Mouse (Mus musculus): Measurements from ENCODE around the gene Olfr743. TPM values are rescaled to one million over a fixed set of nuclear protein-coding genes. Genes with fewer than 3 reads are reported as not detected.

Olfr743 gene
- polyA plus RNA-seq (2017; shearing (Covaris generic)): not detected

GRCm38 (mm10) chr14:50521539-50521938 lies at the start of gene Olfr743:
Olfr743 (plus strand) TSS chr14:50521839.

GRCm38 (mm10) chr14:50472438-50472837 lies 49.2 kb upstream of the Olfr743 start, which contains the start of gene Olfr741:
Olfr741 (plus strand) TSS chr14:50472738.

GRCm38 (mm10) chr14:50503300-50503699 lies 18.3 kb upstream of the Olfr743 start, which contains the start of gene Olfr742:
Olfr742 (plus strand) TSS chr14:50503600.

Other genes with a start within 250 kb of the Olfr743 start
- gene Olfr732, start 237.6 kb upstream of the Olfr743 start, polyA plus RNA-seq (2017; shearing (Covaris generic)): not detected
- gene Olfr733, start 220.3 kb upstream of the Olfr743 start, polyA plus RNA-seq (2017; shearing (Covaris generic)): 0.06 TPM
- not detected for gene Olfr734, start 195.1 kb upstream of the Olfr743 start, polyA plus RNA-seq (2017; shearing (Covaris generic))
- gene Olfr735, start 173.0 kb upstream of the Olfr743 start, polyA plus RNA-seq (2017; shearing (Covaris generic)): not detected
- not detected for gene Tlr11, start 163.9 kb upstream of the Olfr743 start, polyA plus RNA-seq (2017; shearing (Covaris generic))
- not detected for gene Olfr736, start 140.7 kb upstream of the Olfr743 start, polyA plus RNA-seq (2017; shearing (Covaris generic))
- gene Olfr738, start 114.3 kb upstream of the Olfr743 start, polyA plus RNA-seq (2017; shearing (Covaris generic)): not detected
- not detected for gene Olfr739, start 103.2 kb upstream of the Olfr743 start, polyA plus RNA-seq (2017; shearing (Covaris generic))
- not detected for gene Olfr740, start 76.3 kb upstream of the Olfr743 start, polyA plus RNA-seq (2017; shearing (Covaris generic))
- 0.16 TPM for gene Olfr741, start 49.1 kb upstream of the Olfr743 start, polyA plus RNA-seq (2017; shearing (Covaris generic))
- not detected for gene Olfr742, start 18.2 kb upstream of the Olfr743 start, polyA plus RNA-seq (2017; shearing (Covaris generic))
- not detected for gene Olfr744, start 93.0 kb downstream of the Olfr743 start, polyA plus RNA-seq (2017; shearing (Covaris generic))
- not detected for gene Olfr745, start 117.5 kb downstream of the Olfr743 start, polyA plus RNA-seq (2017; shearing (Covaris generic))
- gene Olfr746, start 125.2 kb downstream of the Olfr743 start, polyA plus RNA-seq (2017; shearing (Covaris generic)): not detected
- not detected for gene Olfr747, start 171.4 kb downstream of the Olfr743 start, polyA plus RNA-seq (2017; shearing (Covaris generic))
- 0.08 TPM for gene Olfr748, start 185.5 kb downstream of the Olfr743 start, polyA plus RNA-seq (2017; shearing (Covaris generic))
- 0.18 TPM for gene Olfr749, start 223.3 kb downstream of the Olfr743 start, polyA plus RNA-seq (2017; shearing (Covaris generic))